Mouse (Mus musculus): ENCODE data around the gene Ifnar2. TPM values are rescaled to one million over a fixed set of nuclear protein-coding genes. Genes with fewer than 3 reads are reported as not detected.

The Ifnar2 gene
- polyA plus RNA-seq, 1 experiment from 2014 or later, result 54.6 TPM

DNA sequence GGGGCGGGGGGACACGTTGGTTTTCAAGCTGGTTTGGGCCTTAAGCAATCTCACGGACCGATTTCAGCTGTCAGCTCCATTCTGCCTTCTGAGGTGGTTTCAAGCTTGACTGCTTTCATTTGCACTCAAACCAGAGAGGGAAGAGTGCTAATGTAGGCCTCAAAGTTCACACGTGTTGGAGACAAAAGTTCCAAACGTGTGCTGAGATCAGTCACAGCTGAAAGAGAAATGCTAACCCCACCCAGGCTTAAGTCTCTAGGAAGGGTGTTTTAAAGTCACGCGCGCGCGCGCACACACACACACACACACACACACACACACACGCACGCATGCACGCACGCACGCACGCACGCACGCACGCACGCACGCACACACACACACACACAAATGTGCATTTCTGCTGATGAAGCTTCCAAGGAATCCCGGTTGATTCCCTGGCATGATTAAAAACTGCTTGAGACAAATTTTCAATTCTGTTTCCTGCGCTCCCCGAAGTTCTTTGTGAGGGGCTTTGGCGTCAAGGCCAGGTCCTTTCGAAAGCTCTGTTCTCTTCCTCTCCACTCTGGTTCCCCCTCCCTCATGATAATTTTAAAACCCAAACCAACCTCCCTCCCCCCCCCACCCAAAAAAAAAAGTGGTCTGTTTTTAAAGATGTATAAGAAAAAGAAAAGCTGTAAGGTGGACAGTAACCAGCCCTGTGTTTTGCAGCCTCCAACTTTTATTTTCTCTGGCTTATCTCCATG lies 23.8 kb upstream of the Ifnar2 start:
- 74% methylated on average over 28 of the region's 28 CpGs for WGBS
- H3K27me3 ChIP-seq, result peaks cover 29% of the 10 kb centered on the region

DNA sequence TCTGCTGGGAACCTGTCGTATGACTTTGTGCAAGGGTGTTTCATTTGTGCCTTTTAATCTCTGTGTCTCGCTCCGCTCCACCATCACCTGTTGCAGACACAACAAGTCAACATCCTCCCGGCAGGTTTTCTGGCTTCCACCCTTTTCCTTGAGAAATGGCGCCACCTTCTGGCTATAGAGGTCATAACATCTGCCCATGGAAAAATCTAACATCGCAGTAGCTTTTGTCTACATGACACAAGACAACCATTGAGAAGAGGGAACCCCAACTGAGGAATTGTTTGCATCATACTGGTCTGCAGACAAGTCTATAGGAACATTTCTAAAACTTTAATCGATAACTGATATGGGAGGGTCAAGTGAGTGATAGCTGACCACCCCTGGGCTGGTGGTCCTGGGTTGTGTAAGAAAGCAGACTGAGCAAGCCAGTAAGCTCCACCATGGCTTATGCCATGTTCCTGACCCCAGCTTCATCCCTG lies 20.5 kb upstream of the Ifnar2 start:
- H3K4me2 ChIP-seq (replicated peaks), result no peak overlapping the region
- H3K4me1 ChIP-seq, result no peaks in the 10 kb centered on the region
- no peaks in the 10 kb centered on the region for H3K36me3 ChIP-seq
- H3K27ac ChIP-seq, result no peak overlapping the region
- peaks cover 36% of the 10 kb centered on the region for H3K27me3 ChIP-seq
- H3K4me3 ChIP-seq, result no peak overlapping the region
- no peak for ATAC-seq (ENCODE audit: low FRiP score, low read depth)
- WGBS, result 5% methylated on average over 7 of the region's 7 CpGs
- H3K9ac ChIP-seq, result no peak overlapping the region
- no peaks in the 10 kb centered on the region for H3K9me3 ChIP-seq

More for the DNA sequence above, 23.8 kb upstream of the Ifnar2 start:
- Histone ChIP-seq H3K9ac (no peak overlapping the region), H3K36me3 (no peaks in the 10 kb centered on the region), H3K4me1 (no peaks in the 10 kb centered on the region), H3K27ac (no peak overlapping the region), H3K9me3 (no peaks in the 10 kb centered on the region), H3K4me2 (replicated peaks) (no peak overlapping the region), H3K4me3 (no peak overlapping the region)
- ATAC-seq (ENCODE audit: low FRiP score, low read depth), result no peak

DNA sequence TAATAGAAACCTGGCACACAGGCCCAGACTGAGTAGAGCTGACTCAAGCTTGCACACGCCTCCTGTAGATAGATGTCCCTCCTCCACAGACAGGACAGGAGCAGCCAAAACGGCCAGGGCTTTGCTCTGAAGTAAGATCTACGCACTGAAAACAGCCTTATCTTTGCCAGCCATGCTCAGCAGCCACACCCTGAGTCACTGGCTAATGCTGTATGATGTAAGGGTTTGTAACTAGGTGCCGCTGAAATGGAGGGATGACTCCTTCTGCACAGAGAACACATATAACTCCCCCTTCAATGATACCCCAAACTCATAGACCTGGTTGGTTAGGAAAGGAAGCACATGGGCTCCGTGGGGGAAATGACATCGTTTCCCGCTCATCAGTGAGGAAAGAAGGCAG lies 19.8 kb upstream of the Ifnar2 start:
- Histone ChIP-seq H3K27ac (no peak overlapping the region), H3K4me3 (no peak overlapping the region), H3K27me3 (peaks cover 36% of the 10 kb centered on the region), H3K9me3 (no peaks in the 10 kb centered on the region), H3K4me1 (no peaks in the 10 kb centered on the region), H3K4me2 (replicated peaks) (no peak overlapping the region), H3K9ac (no peak overlapping the region), H3K36me3 (no peaks in the 10 kb centered on the region)
- no peak for ATAC-seq (ENCODE audit: low FRiP score, low read depth)
- 65% methylated on average over 7 of the region's 7 CpGs for WGBS

DNA sequence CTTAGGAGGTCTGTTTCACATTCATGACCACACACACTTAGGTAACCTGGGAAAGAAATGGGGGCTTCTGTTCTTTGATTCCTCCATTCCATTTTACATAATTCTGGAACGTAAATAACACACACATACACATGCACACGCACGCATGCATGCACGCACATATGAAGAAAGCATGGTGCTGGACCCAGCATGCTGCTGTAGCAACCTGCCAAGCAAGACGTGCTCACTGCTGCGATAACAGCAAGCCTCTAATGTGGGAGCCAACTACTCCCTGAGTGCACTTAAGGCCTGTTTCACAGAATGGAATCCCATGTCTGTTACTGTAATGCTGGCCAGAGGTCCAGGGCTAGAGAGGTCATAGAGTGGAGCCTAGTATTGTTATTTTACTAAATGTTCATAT lies 19.4 kb upstream of the Ifnar2 start:
- Histone ChIP-seq H3K4me3 (no peak overlapping the region), H3K4me2 (replicated peaks) (no peak overlapping the region), H3K36me3 (no peaks in the 10 kb centered on the region), H3K27me3 (peaks cover 34% of the 10 kb centered on the region), H3K9ac (no peak overlapping the region), H3K27ac (no peak overlapping the region), H3K4me1 (no peaks in the 10 kb centered on the region), H3K9me3 (no peaks in the 10 kb centered on the region)
- no peak for ATAC-seq (ENCODE audit: low FRiP score, low read depth)
- 82% methylated on average over 6 of the region's 6 CpGs for WGBS

DNA sequence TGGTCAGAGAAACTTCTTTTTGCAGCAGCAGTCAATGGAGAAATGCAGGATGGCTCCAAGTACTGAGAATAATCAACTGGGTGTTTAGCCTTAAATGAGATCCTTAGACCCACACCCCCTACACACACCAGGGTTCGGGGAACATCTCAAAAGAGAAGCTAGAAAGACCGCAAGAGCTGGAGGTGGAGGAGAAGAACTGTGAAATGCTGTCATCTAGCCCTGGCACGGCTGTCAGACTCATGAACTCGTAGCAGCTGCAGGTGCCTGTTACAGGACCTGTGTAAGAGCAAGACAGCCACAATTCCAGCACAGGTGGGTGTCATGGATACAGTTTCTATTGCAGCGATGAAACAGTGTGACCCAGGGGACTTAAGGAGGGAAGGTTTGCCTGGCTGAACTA lies 18.9 kb upstream of the Ifnar2 start:
- H3K9me3 ChIP-seq, result no peaks in the 10 kb centered on the region
- WGBS, result 75% methylated on average over 5 of the region's 5 CpGs
- no peaks in the 10 kb centered on the region for H3K4me1 ChIP-seq
- H3K4me3 ChIP-seq, result no peak overlapping the region
- H3K9ac ChIP-seq, result no peak overlapping the region
- H3K4me2 ChIP-seq (replicated peaks), result no peak overlapping the region
- no peak for ATAC-seq (ENCODE audit: low FRiP score, low read depth)
- H3K36me3 ChIP-seq, result no peaks in the 10 kb centered on the region
- H3K27me3 ChIP-seq, result peaks cover 34% of the 10 kb centered on the region
- H3K27ac ChIP-seq, result no peak overlapping the region

DNA sequence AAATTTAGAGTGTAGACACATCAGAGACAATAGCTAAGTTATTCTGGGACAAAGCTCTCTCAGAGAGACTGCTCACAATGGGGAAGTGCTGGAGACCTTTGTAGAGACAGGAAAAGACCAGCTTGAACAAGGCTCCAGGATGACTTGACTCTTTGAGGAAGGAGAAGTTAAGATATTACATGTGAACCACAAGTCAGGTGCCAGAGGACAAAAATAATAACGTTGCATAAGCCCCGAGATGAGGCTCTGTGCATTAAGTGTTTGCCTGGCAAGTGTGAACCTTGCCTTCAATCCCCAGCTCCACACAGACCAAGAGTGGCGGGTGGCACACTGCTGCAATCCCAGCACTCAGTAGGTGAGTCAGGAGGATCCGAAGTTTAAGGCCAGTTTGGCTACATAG lies 18.0 kb upstream of the Ifnar2 start:
- H3K4me3 ChIP-seq, result no peak overlapping the region
- no peak for ATAC-seq (ENCODE audit: low FRiP score, low read depth)
- no peak overlapping the region for H3K9ac ChIP-seq
- H3K27me3 ChIP-seq, result peaks cover 34% of the 10 kb centered on the region
- no peaks in the 10 kb centered on the region for H3K4me1 ChIP-seq
- WGBS, result 63% methylated on average over 4 of the region's 4 CpGs
- H3K27ac ChIP-seq, result no peak overlapping the region
- H3K36me3 ChIP-seq, result no peaks in the 10 kb centered on the region
- H3K4me2 ChIP-seq (replicated peaks), result no peak overlapping the region
- no peaks in the 10 kb centered on the region for H3K9me3 ChIP-seq

DNA sequence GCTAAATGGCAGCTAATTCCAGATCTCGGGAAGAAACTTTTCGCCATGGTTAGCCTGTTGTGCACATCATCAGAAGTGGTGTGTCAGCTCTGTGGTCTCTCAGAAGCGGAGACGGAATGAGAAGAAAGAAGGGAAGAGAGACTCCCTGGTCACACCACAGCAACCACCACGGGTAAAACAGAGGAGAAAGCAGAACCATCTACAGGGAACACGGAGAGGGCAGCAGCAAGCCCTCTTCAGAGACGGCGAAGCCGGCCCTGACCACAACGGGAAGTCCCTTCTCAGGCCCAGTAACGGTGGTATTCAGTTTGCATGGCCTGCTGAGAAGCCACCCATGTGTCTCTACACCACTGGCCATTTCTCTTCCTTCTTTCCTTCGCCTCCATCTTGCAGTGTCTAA lies 17.4 kb upstream of the Ifnar2 start:
- Histone ChIP-seq H3K4me3 (no peak overlapping the region), H3K9me3 (no peaks in the 10 kb centered on the region), H3K27ac (no peak overlapping the region), H3K4me2 (replicated peaks) (no peak overlapping the region), H3K36me3 (no peaks in the 10 kb centered on the region), H3K9ac (no peak overlapping the region), H3K4me1 (no peaks in the 10 kb centered on the region), H3K27me3 (peaks cover 34% of the 10 kb centered on the region)
- WGBS, result 76% methylated on average over 12 of the region's 12 CpGs
- ATAC-seq (ENCODE audit: low FRiP score, low read depth), result no peak

DNA sequence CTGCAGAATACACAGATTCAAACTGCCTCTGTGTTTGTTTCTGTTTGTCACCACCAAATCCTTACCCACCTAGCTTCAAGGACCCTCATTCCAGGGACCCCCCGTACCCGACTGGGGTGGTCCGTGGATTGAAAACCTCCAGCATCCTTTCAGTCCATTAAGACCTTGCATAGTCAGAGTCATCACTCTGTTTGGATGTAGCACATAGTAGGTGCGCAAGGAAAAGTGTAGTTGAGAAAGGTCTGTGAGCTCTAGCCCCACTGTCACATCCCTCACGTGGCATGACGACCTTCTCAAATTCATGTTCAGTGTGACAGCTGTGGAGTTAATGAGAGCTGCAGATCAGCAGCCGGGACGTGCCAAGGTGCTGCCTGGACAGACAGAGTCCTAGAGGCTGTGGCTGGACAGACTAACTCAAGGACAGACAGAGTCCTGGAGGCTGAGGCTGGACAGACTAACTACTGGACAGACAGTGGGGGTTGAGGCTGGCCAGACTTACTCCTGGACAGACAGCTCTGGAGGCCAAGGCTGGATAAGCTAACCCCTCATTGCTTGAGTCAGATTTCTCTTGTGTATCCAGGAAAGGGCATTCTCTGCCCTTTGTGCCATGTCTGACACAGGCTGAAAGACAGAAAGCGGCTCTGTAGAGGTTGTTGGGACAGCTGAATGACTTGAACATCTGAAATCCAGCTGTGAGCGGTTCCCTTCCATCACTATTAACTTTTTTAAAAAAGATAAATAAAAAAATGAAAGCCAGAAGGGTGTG lies 15.6 kb upstream of the Ifnar2 start:
- Histone ChIP-seq H3K36me3 (no peaks in the 10 kb centered on the region), H3K27me3 (peaks cover 23% of the 10 kb centered on the region), H3K9me3 (no peaks in the 10 kb centered on the region), H3K4me1 (0 out of 2 replicates have a peak, but pooled peaks cover under 1% of the 10 kb centered on the region), H3K27ac (no peak overlapping the region), H3K4me3 (no peak overlapping the region), H3K9ac (no peak overlapping the region), H3K4me2 (replicated peaks) (no peak overlapping the region)
- WGBS, result 73% methylated on average over 10 of the region's 10 CpGs
- ATAC-seq (ENCODE audit: low FRiP score, low read depth), result no peak

DNA sequence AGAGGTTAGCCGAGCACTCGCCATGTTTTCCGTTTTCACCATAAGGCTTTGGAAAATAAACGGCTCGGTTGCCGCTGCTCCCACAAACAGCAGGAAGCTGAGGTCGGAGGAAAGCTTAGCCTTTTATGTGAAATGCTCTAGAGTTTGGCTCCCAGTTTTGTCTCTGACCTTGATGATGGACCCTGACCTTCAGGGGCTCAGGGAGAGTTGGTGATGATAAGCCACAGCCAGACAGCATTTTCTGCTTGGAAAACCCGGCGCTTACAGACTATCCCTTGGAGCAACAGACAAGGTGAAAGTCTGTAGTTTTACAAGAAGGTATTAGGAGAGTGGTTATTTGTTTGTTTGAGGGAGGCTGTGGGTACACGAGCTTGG lies 15.1 kb upstream of the Ifnar2 start:
- Histone ChIP-seq H3K4me1 (peaks cover 7% of the 10 kb centered on the region), H3K4me3 (no peak overlapping the region), H3K9me3 (no peaks in the 10 kb centered on the region), H3K27ac (no peak overlapping the region), H3K36me3 (no peaks in the 10 kb centered on the region), H3K9ac (no peak overlapping the region), H3K27me3 (peaks cover 23% of the 10 kb centered on the region), H3K4me2 (replicated peaks) (no peak overlapping the region)
- no peak for ATAC-seq (ENCODE audit: low FRiP score, low read depth)
- 46% methylated on average over 10 of the region's 10 CpGs for WGBS

DNA sequence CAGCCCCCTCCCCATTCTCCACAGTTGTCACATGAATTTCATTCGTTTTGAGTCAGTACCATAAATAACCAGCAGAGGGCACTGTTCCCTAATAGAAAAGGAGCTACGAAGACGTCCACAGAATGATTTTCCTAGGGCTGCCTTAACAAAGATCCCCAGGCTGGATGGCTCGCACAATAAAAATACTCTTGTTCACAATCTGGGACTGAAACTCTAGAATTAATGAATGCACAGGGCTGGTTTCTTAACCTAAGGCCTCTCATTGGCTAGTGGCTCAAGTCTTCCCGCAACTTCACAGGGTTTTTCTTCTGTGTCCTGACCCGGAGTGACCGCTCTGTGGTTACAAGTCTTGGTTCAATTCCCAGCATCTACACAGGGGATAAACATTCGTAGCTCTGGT lies 14.0 kb upstream of the Ifnar2 start:
- Histone ChIP-seq H3K4me3 (no peak overlapping the region), H3K9me3 (no peaks in the 10 kb centered on the region), H3K9ac (no peak overlapping the region), H3K36me3 (no peaks in the 10 kb centered on the region), H3K4me1 (peaks cover 16% of the 10 kb centered on the region), H3K27ac (no peak overlapping the region), H3K4me2 (replicated peaks) (no peak overlapping the region), H3K27me3 (peaks cover 13% of the 10 kb centered on the region; the same call in 1 of the 2 replicates)
- 39% methylated on average over 8 of the region's 8 CpGs for WGBS
- no peak for ATAC-seq (ENCODE audit: low FRiP score, low read depth)

DNA sequence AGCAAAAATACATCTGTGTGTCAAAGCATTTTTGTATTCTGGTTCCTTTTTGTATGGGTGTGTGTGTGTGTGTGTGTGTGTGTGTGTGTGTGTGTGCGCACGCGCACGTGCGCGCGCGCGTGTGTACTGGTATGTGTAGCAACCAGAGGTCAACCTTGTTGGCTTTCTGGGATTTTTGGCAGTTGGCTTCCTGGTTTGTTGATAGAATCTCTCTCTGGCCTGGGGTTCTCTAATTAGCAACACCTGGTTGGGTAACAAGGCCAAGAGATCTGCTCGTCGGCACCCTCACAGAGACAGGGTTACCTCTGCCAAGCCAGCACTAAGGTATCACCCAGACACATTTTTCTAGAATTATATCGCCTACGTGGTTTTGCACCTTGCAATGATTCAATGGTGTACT lies 13.1 kb upstream of the Ifnar2 start:
- H3K27ac ChIP-seq, result no peak overlapping the region
- peaks cover 22% of the 10 kb centered on the region for H3K4me1 ChIP-seq
- ATAC-seq (ENCODE audit: low FRiP score, low read depth), result no peak
- H3K4me3 ChIP-seq, result no peak overlapping the region
- H3K9ac ChIP-seq, result no peak overlapping the region
- no peak overlapping the region for H3K4me2 ChIP-seq (replicated peaks)
- H3K9me3 ChIP-seq, result no peaks in the 10 kb centered on the region
- H3K36me3 ChIP-seq, result no peaks in the 10 kb centered on the region
- peaks cover 10% of the 10 kb centered on the region; the same call in 1 of the 2 replicates for H3K27me3 ChIP-seq
- WGBS, result 83% methylated on average over 13 of the region's 13 CpGs

DNA sequence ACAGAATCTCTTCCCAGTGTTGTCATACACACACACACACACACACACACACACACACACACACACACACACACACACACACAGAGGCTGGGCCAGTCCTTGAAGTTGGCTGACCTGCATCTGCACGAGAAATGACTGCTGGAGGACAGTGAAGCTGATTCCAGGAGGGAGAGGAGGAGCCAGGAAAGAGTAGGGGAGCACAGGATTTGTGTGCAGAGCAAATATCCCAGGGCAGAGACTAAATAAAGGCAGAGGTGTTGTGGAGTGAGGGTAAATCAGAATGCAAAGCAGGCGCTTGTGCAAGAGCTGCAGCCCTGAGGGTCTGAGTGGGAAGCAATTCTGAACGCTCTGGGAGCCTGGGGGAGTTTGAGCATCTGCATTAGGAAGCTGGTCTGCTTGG lies 12.4 kb upstream of the Ifnar2 start:
- H3K4me2 ChIP-seq (replicated peaks), result no peak overlapping the region
- H3K4me3 ChIP-seq, result no peak overlapping the region
- peaks cover 6% of the 10 kb centered on the region; the same call in 1 of the 2 replicates for H3K27me3 ChIP-seq
- peaks cover 22% of the 10 kb centered on the region for H3K4me1 ChIP-seq
- H3K36me3 ChIP-seq, result no peaks in the 10 kb centered on the region
- no peak overlapping the region for H3K9ac ChIP-seq
- 55% methylated on average over 3 of the region's 3 CpGs for WGBS
- no peaks in the 10 kb centered on the region for H3K9me3 ChIP-seq
- no peak for ATAC-seq (ENCODE audit: low FRiP score, low read depth)
- no peak overlapping the region for H3K27ac ChIP-seq

All from limb, embryonic 13.5 days (tissue).